Mouse (Mus musculus): ENCODE measurements at regions not wholly inside any gene's neighbourhood (a gene's known extent, or its start where the extent isn't known, plus 50 kb on each side); places are given as distances from the start of the nearest gene placed in this dataset.

- WGBS, result 60% methylated on average over 2 of the region's 2 CpGs
- ATAC-seq, result no peak
Observed at GRCm38 (mm10) chr9:92661938-92662337, 119.9 kb downstream of the Plod2 start.

GRCm38 (mm10) chr9:92667361-92667881 is 125.4 kb downstream of the Plod2 start:
- no peaks in the 10 kb centered on the region for H3K9me3 ChIP-seq (ENCODE audit: control insufficient read depth)
- H3K4me1 ChIP-seq (replicated peaks; ENCODE audit: control insufficient read depth, insufficient read depth, low read length), result no peaks in the 10 kb centered on the region
- no peak for TF ChIP-seq CTCF (IDR thresholded peaks at IDR 0.05; ENCODE audit: low read depth)
- ATAC-seq, result no peak
- H3K27ac ChIP-seq (ENCODE audit: low read depth, low read length), result no peak overlapping the region
- H3K4me3 ChIP-seq (ENCODE audit: low read depth, low read length), result no peak overlapping the region
- WGBS, result 51% methylated on average over 1 of the region's 1 CpGs
- H3K27me3 ChIP-seq (replicated peaks; ENCODE audit: control insufficient read depth, insufficient read depth, low read length), result no peaks in the 10 kb centered on the region
- no peak overlapping the region for H3K9ac ChIP-seq (ENCODE audit: low read depth, low read length)
- no peaks in the 10 kb centered on the region for H3K36me3 ChIP-seq (ENCODE audit: control insufficient read depth, insufficient read depth)
- H3K4me2 ChIP-seq (replicated peaks; ENCODE audit: low read depth), result no peak overlapping the region

More at GRCm38 (mm10) chr9:92661938-92662337, 119.9 kb downstream of the Plod2 start:
- Histone ChIP-seq H3K36me3 (ENCODE audit: control insufficient read depth, insufficient read depth) (no peaks in the 10 kb centered on the region), H3K4me2 (replicated peaks; ENCODE audit: low read depth) (no peak overlapping the region), H3K9me3 (ENCODE audit: control insufficient read depth) (no peaks in the 10 kb centered on the region), H3K27me3 (replicated peaks; ENCODE audit: control insufficient read depth, insufficient read depth, low read length) (no peaks in the 10 kb centered on the region), H3K4me1 (replicated peaks; ENCODE audit: control insufficient read depth, insufficient read depth, low read length) (no peaks in the 10 kb centered on the region), H3K4me3 (ENCODE audit: low read depth, low read length) (no peak overlapping the region), H3K9ac (ENCODE audit: low read depth, low read length) (no peak overlapping the region), H3K27ac (ENCODE audit: low read depth, low read length) (no peak overlapping the region)
- no peak for TF ChIP-seq CTCF (IDR thresholded peaks at IDR 0.05; ENCODE audit: low read depth)

GRCm38 (mm10) chr9:92671966-92672365 is 129.9 kb downstream of the Plod2 start:
- Histone ChIP-seq H3K4me3 (ENCODE audit: low read depth, low read length) (no peak overlapping the region), H3K27ac (ENCODE audit: low read depth, low read length) (no peak overlapping the region), H3K9me3 (ENCODE audit: control insufficient read depth) (no peaks in the 10 kb centered on the region), H3K4me2 (replicated peaks; ENCODE audit: low read depth) (no peak overlapping the region), H3K9ac (ENCODE audit: low read depth, low read length) (no peak overlapping the region), H3K4me1 (replicated peaks; ENCODE audit: control insufficient read depth, insufficient read depth, low read length) (no peaks in the 10 kb centered on the region), H3K36me3 (ENCODE audit: control insufficient read depth, insufficient read depth) (no peaks in the 10 kb centered on the region), H3K27me3 (replicated peaks; ENCODE audit: control insufficient read depth, insufficient read depth, low read length) (no peaks in the 10 kb centered on the region)
- 77% methylated on average over 3 of the region's 3 CpGs for WGBS
- ATAC-seq, result no peak
- TF ChIP-seq CTCF (IDR thresholded peaks at IDR 0.05; ENCODE audit: low read depth), result no peak

- H3K27me3 ChIP-seq (replicated peaks; ENCODE audit: control insufficient read depth, insufficient read depth, low read length), result no peaks in the 10 kb centered on the region
- H3K9me3 ChIP-seq (ENCODE audit: control insufficient read depth), result no peaks in the 10 kb centered on the region
- 0 out of 2 replicates have a peak overlapping the region, but pooled peaks have one; percentile 28 for H3K27ac ChIP-seq (ENCODE audit: low read depth, low read length)
- TF ChIP-seq CTCF (IDR thresholded peaks at IDR 0.05; ENCODE audit: low read depth), result no peak
- H3K4me1 ChIP-seq (replicated peaks; ENCODE audit: control insufficient read depth, insufficient read depth, low read length), result no peaks in the 10 kb centered on the region
- H3K9ac ChIP-seq (ENCODE audit: low read depth, low read length), result no peak overlapping the region
- no peak overlapping the region for H3K4me2 ChIP-seq (replicated peaks; ENCODE audit: low read depth)
- H3K36me3 ChIP-seq (ENCODE audit: control insufficient read depth, insufficient read depth), result no peaks in the 10 kb centered on the region
- H3K4me3 ChIP-seq (ENCODE audit: low read depth, low read length), result no peak overlapping the region
- 25% methylated on average over 6 of the region's 6 CpGs for WGBS
- ATAC-seq, result no peak
Observed at GRCm38 (mm10) chr9:92694361-92695016, 152.5 kb downstream of the Plod2 start.

GRCm38 (mm10) chr9:92697971-92698370 is 155.9 kb downstream of the Plod2 start:
- H3K9ac ChIP-seq (ENCODE audit: low read depth, low read length), result no peak overlapping the region
- no peaks in the 10 kb centered on the region for H3K27me3 ChIP-seq (replicated peaks; ENCODE audit: control insufficient read depth, insufficient read depth, low read length)
- no peak overlapping the region for H3K4me3 ChIP-seq (ENCODE audit: low read depth, low read length)
- no peaks in the 10 kb centered on the region for H3K9me3 ChIP-seq (ENCODE audit: control insufficient read depth)
- 64% methylated on average over 3 of the region's 3 CpGs for WGBS
- no peak overlapping the region for H3K27ac ChIP-seq (ENCODE audit: low read depth, low read length)
- no peaks in the 10 kb centered on the region for H3K36me3 ChIP-seq (ENCODE audit: control insufficient read depth, insufficient read depth)
- TF ChIP-seq CTCF (IDR thresholded peaks at IDR 0.05; ENCODE audit: low read depth), result no peak
- ATAC-seq, result no peak
- H3K4me1 ChIP-seq (replicated peaks; ENCODE audit: control insufficient read depth, insufficient read depth, low read length), result no peaks in the 10 kb centered on the region
- H3K4me2 ChIP-seq (replicated peaks; ENCODE audit: low read depth), result no peak overlapping the region

GRCm38 (mm10) chr9:92704752-92705151 is 162.7 kb downstream of the Plod2 start:
- TF ChIP-seq CTCF (IDR thresholded peaks at IDR 0.05; ENCODE audit: low read depth), result no peak
- H3K4me3 ChIP-seq (ENCODE audit: low read depth, low read length), result no peak overlapping the region
- H3K4me2 ChIP-seq (replicated peaks; ENCODE audit: low read depth), result no peak overlapping the region
- H3K36me3 ChIP-seq (ENCODE audit: control insufficient read depth, insufficient read depth), result no peaks in the 10 kb centered on the region
- H3K4me1 ChIP-seq (replicated peaks; ENCODE audit: control insufficient read depth, insufficient read depth, low read length), result no peaks in the 10 kb centered on the region
- no peak for ATAC-seq
- no peaks in the 10 kb centered on the region for H3K27me3 ChIP-seq (replicated peaks; ENCODE audit: control insufficient read depth, insufficient read depth, low read length)
- H3K9me3 ChIP-seq (ENCODE audit: control insufficient read depth), result no peaks in the 10 kb centered on the region
- H3K9ac ChIP-seq (ENCODE audit: low read depth, low read length), result no peak overlapping the region
- no peak overlapping the region for H3K27ac ChIP-seq (ENCODE audit: low read depth, low read length)
- WGBS, result 80% methylated on average over 2 of the region's 2 CpGs

Data from intestine, postnatal 0 days (tissue).